Mouse (Mus musculus): ENCODE measurements around the gene Slc6a20b. TPM values are rescaled to one million over a fixed set of nuclear protein-coding genes. Genes with fewer than 3 reads are reported as not detected.
"Not testable (repeated sequence)": the region's sequence is repeated elsewhere in the genome, so short reads cannot be mapped to it uniquely, and the experiment has no call there.

The Slc6a20b gene
- polyA plus RNA-seq (2012; ENCODE audit: insufficient read depth, insufficient read length, missing spikeins): 0.20 and 0.79 TPM in 2 replicates

- Histone ChIP-seq H3K27ac (replicated peaks; ENCODE audit: low read depth, low read length) (no peak within 1 kb of the TSS), H3K4me3 (ENCODE audit: insufficient read depth, low read depth, low read length) (no peak within 1 kb of the TSS), H3K4me1 (ENCODE audit: control insufficient read depth, insufficient read depth, insufficient read length, low read length) (no peaks in the 10 kb centered on the region)
Observed at GRCm38 (mm10) chr9:123632281-123632680, at the start of gene Slc6a20b. Gene Slc6a20b, minus strand, starts transcription at chr9:123632565.

DNA sequence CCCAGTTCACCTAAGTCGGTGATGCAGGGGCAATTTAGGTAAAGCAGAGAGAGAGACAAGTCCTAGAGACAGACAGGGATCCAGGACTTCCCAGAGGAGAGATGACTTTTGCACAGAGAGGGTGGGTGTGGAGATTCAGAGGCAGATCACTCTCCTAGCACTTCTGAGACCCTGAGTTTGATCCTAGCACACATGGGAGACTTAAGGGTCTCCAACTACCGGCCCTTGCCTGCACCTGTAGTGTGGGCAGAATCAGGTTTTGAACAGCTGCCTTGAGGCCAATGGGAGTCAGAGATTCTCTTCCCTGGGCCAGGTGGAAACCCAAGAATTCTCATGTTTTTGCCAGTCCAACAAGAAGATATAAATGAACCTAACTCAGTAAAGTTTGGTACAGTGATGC is 46.8 kb upstream of the Slc6a20b start:
- Histone ChIP-seq H3K4me3 (ENCODE audit: insufficient read depth, low read depth, low read length) (no peak overlapping the region), H3K4me1 (ENCODE audit: control insufficient read depth, insufficient read depth, insufficient read length, low read length) (no peaks in the 10 kb centered on the region), H3K27ac (replicated peaks; ENCODE audit: low read depth, low read length) (no peak overlapping the region)

DNA sequence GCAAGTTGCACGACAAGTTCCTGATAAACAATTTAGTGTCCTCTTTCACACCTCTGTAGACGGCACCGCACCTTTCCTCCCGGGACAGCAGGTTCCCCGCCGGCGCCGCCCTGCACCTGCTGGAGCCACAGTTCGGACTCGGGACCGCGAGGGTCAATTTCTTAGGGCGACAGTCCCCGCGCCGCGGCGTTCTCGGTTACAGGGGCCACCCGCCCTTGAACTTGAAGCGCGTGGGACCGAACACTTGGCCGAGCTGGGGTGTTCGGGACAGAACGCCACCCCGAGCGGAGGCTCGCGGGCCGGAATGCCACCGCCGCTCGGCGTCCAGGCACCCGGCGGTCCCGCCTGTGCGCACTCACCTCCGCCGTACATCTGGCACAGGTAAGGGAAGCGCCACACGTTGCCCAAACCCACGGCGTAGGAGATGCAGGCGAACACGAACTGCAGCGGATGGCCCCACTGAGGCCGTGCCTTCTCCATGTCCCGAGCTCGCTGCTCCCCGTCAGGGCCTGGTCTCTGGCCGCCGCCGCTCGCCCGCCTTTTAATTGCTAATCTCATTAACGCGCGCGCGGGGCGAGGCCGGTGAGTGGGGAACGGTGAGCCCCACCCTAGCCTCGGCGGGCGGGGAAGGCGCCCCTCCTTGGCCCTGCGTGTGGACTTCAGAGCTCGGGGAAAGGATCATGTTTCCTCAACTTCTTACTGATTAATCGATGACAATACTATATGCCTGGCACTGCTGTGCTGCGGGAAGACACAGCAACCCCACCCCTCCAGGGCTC is 46.2 kb upstream of the Slc6a20b start, which contains the start of the genes Ccr9 and Slc6a20a:
Gene Ccr9, plus strand, starts transcription at position 113 of the 779 bp plus-strand sequence.
Gene Slc6a20a, minus strand, starts transcription at position 559 of the 779 bp plus-strand sequence.
- no peaks in the 10 kb centered on the region for H3K4me1 ChIP-seq (ENCODE audit: control insufficient read depth, insufficient read depth, insufficient read length, low read length)
- peak within 1 kb of the TSS; percentile 56 for H3K4me3 ChIP-seq (ENCODE audit: insufficient read depth, low read depth, low read length)
- no peak within 1 kb of the TSS for H3K27ac ChIP-seq (replicated peaks; ENCODE audit: low read depth, low read length)

GRCm38 (mm10) chr9:123665645-123666044 is 33.3 kb upstream of the Slc6a20b start:
- Histone ChIP-seq H3K4me3 (ENCODE audit: insufficient read depth, low read depth, low read length) (no peak overlapping the region), H3K4me1 (ENCODE audit: control insufficient read depth, insufficient read depth, insufficient read length, low read length) (no peaks in the 10 kb centered on the region), H3K27ac (replicated peaks; ENCODE audit: low read depth, low read length) (no peak overlapping the region)

DNA sequence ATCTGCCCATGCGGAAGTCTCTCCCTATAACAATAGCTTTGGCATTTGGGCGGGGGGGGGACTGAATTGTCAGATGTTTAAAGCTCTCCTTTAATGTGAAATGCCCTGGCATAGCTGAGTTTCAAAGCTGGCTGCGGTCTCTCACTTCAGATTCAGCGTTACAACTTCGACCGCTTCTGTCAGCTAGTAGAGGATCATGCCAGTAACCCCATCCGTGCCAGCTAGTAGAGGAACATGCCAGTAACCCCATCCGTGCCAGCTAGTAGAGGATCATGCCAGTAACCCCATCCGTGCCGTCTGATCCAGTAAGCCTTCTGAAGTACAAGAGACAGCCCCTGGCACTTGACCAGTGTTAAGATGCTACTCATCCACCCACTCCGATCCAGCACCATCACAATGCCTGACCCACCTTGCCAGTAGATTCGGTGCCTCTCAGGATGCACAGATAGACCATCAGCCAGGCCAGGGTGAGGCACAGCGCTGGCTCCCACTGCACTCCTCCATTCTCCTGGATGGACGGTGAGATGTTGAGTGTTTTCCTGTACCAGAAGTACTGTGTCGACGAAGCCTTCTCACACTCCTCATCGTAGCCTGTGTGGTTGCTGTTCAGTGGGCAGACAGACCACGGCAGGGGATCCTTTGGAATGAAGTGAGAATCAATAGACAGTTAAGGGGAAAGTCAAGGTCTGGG is 27.8 kb upstream of the Slc6a20b start:
- not testable (repeated sequence) for H3K27ac ChIP-seq (replicated peaks; ENCODE audit: low read depth, low read length); H3K4me3 ChIP-seq (ENCODE audit: insufficient read depth, low read depth, low read length); H3K4me1 ChIP-seq (ENCODE audit: control insufficient read depth, insufficient read depth, insufficient read length, low read length)

- Histone ChIP-seq H3K4me3 (ENCODE audit: insufficient read depth, low read depth, low read length) (no peak overlapping the region), H3K4me1 (ENCODE audit: control insufficient read depth, insufficient read depth, insufficient read length, low read length) (no peaks in the 10 kb centered on the region), H3K27ac (replicated peaks; ENCODE audit: low read depth, low read length) (no peak overlapping the region)
Observed at GRCm38 (mm10) chr9:123658981-123659380, 26.6 kb upstream of the Slc6a20b start.

DNA sequence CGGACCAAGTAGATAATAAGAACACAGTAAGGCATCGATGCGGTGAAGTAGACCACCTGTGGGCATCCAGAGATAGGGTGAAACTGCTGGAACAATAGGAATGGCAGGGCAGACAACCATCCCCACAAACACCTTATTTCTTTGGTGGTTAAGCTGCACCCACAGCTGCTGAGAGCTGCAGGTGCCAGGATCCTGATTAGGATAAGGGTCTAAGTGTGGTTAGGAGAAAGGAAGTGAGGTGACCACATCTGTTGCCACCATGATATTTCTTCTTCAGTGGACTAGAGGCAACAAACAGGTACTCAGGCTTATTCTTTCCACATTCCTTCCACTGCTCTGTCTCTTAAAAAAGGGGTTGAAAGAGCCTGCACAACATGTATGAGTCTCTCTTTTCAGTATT is 25.1 kb upstream of the Slc6a20b start:
- Histone ChIP-seq H3K4me1 (ENCODE audit: control insufficient read depth, insufficient read depth, insufficient read length, low read length) (no peaks in the 10 kb centered on the region), H3K27ac (replicated peaks; ENCODE audit: low read depth, low read length) (no peak overlapping the region), H3K4me3 (ENCODE audit: insufficient read depth, low read depth, low read length) (no peak overlapping the region)

- Histone ChIP-seq H3K4me3 (ENCODE audit: insufficient read depth, low read depth, low read length) (no peak overlapping the region), H3K27ac (replicated peaks; ENCODE audit: low read depth, low read length) (no peak overlapping the region), H3K4me1 (ENCODE audit: control insufficient read depth, insufficient read depth, insufficient read length, low read length) (no peaks in the 10 kb centered on the region)
Observed at GRCm38 (mm10) chr9:123651369-123651768, 19.0 kb upstream of the Slc6a20b start.

DNA sequence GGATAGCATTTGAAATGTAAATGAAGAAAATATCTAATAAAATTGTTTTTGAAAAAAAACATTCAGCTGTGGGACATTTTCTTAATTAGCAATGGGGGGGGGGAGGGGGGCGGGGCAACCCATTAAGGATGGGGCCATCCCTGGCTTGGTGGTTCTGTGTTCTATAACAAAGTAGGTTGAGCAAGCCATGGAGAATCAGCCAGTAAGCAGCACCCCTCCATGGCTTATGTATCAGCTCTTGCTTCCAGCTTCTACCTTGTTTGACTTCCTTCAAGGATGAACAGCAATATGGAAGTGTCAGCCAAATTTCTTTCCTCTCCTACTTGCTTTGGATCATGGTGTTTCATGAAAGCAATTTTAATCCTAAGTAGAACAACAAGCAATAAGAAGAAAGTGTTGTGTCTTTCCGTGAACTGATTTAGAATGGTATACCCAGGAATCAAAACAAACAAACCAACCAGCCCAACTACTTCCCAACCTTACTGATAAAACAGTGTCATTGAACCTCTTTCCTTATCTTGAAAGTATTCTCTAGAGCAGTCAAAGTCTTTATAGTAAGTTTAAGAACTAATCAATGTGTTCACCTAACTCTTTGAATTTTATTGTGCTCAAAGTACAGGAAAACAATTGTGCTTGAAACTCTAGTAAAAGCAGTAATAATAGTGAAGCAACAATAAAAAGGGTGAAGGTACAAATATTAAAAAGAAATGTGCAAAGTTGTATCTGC is 17.6 kb upstream of the Slc6a20b start:
- Histone ChIP-seq H3K4me3 (ENCODE audit: insufficient read depth, low read depth, low read length) (no peak overlapping the region), H3K4me1 (ENCODE audit: control insufficient read depth, insufficient read depth, insufficient read length, low read length) (no peaks in the 10 kb centered on the region), H3K27ac (replicated peaks; ENCODE audit: low read depth, low read length) (no peak overlapping the region)

- H3K4me1 ChIP-seq (ENCODE audit: control insufficient read depth, insufficient read depth, insufficient read length, low read length): no peaks in the 10 kb centered on the region
- H3K27ac ChIP-seq (replicated peaks; ENCODE audit: low read depth, low read length): no peak overlapping the region
- no peak overlapping the region for H3K4me3 ChIP-seq (ENCODE audit: insufficient read depth, low read depth, low read length)
Observed at GRCm38 (mm10) chr9:123640106-123640505, 7.7 kb upstream of the Slc6a20b start.

DNA sequence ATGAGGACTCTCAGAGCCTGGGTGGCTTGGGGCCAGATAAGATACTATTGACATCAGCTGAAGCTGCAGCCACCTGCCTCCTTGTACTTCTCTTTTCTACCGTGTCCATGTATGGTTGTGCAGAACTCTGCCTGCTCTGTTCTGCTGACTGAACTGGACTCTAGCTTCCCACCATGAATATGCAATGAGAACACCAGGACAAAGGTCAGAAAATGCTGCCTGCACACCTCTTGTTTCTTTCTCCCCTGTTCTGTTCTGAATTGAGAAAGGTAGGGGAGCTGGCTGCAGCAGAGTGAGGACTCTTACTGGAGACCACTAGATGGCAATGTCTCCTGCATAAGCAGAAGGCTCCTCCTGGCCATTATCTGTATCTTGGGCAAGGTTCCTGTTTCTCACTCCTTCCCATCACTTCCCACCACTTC is 6.3 kb upstream of the Slc6a20b start:
- Histone ChIP-seq H3K4me3 (ENCODE audit: insufficient read depth, low read depth, low read length) (no peak overlapping the region), H3K4me1 (ENCODE audit: control insufficient read depth, insufficient read depth, insufficient read length, low read length) (no peaks in the 10 kb centered on the region), H3K27ac (replicated peaks; ENCODE audit: low read depth, low read length) (no peak overlapping the region)

DNA sequence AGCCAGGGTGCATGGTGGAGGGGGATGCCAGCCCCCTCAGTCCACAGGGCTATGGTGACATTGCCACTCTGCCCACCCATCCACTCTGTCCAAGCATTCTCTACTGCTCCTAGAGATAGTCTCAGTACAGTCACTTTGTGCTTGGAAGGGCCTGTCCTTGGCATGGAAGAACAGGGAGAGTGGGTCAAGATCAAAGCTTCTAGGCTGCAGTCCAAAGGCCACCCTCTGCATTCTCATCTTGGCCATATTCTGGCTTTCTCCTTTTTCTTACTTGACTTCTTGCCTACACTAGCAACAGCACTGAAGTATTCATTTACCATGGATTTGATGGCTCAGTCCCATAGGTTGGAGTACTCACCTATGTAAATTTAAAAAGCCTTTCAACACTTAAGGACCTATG is 5.9 kb upstream of the Slc6a20b start:
- Histone ChIP-seq H3K4me1 (ENCODE audit: control insufficient read depth, insufficient read depth, insufficient read length, low read length) (no peaks in the 10 kb centered on the region), H3K27ac (replicated peaks; ENCODE audit: low read depth, low read length) (no peak overlapping the region), H3K4me3 (ENCODE audit: insufficient read depth, low read depth, low read length) (no peak overlapping the region)

DNA sequence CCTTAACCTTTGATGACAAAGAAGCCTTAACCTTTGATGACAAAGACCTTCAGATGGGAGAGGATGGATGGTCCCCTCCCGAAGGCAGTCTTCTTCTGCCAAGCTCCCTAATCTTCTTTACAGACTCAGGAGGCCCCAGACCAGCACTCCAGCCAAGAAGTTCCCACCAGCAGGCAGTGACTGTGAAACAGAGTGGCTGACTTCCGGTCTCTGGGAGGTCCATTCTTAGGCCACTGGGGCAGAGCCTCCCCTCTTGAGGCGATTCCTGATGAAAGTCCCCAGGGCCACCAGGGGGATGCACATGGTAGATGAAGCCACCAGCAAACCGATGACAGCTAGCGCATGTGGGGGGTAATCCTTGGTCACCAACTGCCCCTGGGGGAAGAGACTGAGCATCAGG is 4.4 kb upstream of the Slc6a20b start:
- Histone ChIP-seq H3K4me1 (ENCODE audit: control insufficient read depth, insufficient read depth, insufficient read length, low read length) (no peaks in the 10 kb centered on the region), H3K4me3 (ENCODE audit: insufficient read depth, low read depth, low read length) (no peak overlapping the region), H3K27ac (replicated peaks; ENCODE audit: low read depth, low read length) (no peak overlapping the region)

GRCm38 (mm10) chr9:123632993-123633392 is 628 bp upstream of the Slc6a20b start:
- no peaks in the 10 kb centered on the region for H3K4me1 ChIP-seq (ENCODE audit: control insufficient read depth, insufficient read depth, insufficient read length, low read length)
- no peak overlapping the region for H3K27ac ChIP-seq (replicated peaks; ENCODE audit: low read depth, low read length)
- no peak overlapping the region for H3K4me3 ChIP-seq (ENCODE audit: insufficient read depth, low read depth, low read length)

GRCm38 (mm10) chr9:123631666-123632065 is 699 bp downstream of the Slc6a20b start:
- Histone ChIP-seq H3K27ac (replicated peaks; ENCODE audit: low read depth, low read length) (no peak overlapping the region), H3K4me1 (ENCODE audit: control insufficient read depth, insufficient read depth, insufficient read length, low read length) (no peaks in the 10 kb centered on the region), H3K4me3 (ENCODE audit: insufficient read depth, low read depth, low read length) (no peak overlapping the region)

Data from brown adipose tissue, adult 24 weeks (tissue).